Mouse (Mus musculus) gonadal fat pad, adult 2 months (tissue): Measurements from ENCODE around the gene Frmd5. TPM values are rescaled to one million over a fixed set of nuclear protein-coding genes. Genes with fewer than 3 reads are reported as not detected.
"Not testable (repeated sequence)": the region's sequence is repeated elsewhere in the genome, so short reads cannot be mapped to it uniquely, and the experiment has no call there.

Experiments
- DNase-seq: peaks from one replicate; pipeline ENCODE4 v3.0.0-alpha.2; 2012; ENCODE audit warnings: low read depth
- polyA plus RNA-seq: library from polyadenylated mRNA; depleted of rRNA; stranded (reverse); fragments of >200 nt; gene quantifications from 2 replicates; pipeline ENCODE4 v1.2.3, GENCODE M21; 2012

Frmd5 gene
- polyA plus RNA-seq, 1 experiment: 2.6 TPM

DNA sequence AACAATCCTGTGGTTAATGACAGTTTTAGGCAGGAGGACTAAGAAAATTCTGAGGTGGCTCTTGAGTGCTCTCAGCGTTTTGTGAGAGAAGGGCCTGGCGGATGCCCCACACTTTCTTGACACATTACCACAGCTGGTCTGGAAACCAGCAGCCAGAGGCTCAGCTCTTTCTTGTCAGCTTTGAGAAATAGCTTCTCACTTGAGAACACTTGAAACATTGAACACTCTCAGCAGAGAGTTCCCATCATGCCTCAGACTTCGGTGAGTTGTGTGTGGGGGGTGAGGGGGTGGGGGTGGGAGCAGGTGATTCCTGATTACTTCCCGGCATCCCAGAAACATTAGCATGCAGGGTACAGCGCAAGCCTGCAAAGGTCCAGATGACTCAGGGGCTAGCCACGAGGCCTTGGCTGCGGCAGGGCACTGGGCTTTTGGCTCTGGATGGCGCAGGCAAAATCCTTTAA, 231.1 kb downstream of the Frmd5 start:
- no peak for DNase-seq

DNA sequence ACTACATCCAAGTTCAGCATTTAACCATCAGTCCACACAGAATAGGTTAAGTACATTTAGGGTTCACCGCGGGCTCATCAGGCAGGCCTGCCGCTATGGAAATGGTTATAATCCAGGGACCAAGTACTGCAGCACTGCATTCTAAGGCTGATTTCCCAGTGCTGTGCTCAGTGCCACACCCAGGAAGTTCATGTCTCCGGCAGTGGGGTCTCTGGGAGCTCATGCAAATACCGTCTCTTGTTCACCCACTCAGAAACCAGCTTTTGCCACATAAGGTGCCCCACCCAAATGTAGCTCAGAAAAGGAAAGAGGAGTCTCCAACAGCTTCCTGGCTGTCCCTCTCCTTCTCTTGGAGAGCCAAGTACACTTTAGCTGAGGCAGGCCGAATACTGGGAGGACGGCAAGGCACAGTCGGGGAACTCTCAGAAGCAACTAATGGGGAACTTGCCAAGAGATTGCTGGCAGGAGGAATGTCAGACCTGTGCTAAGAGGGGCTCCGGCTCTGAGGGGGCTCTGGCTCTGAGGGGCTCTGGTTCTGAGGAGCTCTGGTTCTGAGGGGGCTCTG, 232.7 kb downstream of the Frmd5 start:
- no peak for DNase-seq

GRCm38 (mm10) chr2:121571780-121572179, 235.1 kb downstream of the Frmd5 start:
- no peak for DNase-seq

DNA sequence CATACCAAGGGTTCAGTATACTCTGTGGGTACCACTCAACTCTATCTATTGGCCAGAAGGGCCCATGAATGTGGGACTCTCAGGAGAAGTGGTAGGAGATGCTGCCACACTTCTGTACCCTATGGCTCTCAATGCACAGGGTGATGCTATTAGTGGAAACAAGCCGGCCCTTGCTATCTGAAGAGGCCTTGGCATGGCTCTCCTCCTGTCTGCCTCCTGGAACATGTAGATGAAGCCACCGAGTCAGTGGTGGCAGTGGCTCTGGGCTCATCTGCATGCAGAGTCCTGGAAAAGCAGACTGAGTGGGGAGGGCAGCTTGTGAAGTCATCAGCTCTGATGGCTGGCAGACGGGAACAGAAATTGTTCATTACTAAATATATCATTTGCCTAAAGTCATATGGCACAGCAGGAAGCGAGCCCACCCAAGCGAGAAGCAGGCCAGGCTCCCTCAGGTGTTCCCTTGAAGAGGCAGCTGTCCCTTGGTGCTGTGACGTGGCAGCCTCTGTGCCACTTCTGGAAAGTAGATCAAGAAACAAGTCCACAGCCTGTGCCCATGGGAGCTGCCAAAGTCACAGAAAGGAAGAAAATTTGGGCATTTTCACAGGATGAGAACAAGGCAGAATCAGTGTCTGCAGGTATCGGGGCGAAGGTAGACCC, 235.8 kb downstream of the Frmd5 start:
- DNase-seq: no peak

DNA sequence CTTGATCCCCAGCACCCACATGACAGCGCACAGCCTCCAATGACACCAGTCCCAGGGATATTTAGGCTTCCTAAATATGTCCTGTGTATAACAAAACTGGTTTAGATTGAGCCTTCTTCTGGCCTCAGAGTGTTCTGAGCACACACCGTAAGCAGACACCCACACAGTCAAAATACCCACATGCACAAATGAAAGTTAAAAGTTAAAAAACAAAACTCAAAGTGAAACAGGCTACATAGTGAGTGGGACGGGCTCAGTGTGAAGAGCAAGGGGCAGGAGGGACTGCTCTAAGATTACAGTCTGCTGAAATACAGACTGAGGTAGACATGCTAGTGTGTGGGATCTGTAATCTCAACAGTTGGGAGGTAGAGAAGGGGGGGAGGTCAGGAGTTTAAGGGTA, 236.8 kb downstream of the Frmd5 start:
- no peak for DNase-seq

DNA sequence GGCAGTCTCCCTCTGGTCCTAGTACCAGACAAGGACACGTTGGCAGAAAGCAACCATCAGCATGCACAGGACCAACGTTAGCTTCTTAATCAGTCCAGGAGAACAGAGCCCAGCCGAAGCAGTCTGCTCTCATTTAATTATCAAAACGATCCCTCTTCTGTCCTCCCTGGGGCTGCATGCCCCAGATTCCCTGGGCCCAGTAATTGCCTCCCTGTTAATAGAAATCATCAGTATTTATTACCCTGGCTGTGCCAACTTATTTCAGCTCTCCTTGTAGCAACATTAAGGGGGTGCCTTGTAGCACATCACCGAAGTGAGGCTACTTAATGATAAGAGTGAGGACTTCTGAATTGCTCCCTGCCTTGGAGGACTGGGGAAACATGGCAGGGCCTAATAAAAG, 241.0 kb downstream of the Frmd5 start:
- DNase-seq: no peak

- no peak for DNase-seq
Observed at GRCm38 (mm10) chr2:121563117-121563516, 243.8 kb downstream of the Frmd5 start.

DNA sequence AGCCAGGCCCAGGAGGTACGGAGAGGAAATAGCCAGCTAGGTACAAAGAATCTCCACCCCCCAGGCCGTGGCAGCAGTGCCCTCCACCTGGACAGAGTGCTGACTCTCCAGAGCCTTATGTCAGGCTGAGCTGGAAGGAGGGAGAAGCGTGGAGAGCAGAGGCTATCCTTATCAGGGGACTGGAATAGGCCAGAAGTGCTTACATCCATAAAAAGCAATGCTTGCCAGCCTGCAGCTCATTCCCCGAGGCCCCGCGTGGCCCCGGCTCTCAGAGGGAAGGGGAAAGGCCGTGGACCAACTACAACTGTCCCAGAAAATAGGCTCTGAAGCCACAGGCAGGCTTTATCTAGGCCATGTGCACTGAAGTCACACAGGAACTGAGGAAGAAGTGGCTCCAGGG, 255.6 kb downstream of the Frmd5 start:
- DNase-seq: no peak

GRCm38 (mm10) chr2:121549630-121550029, 257.3 kb downstream of the Frmd5 start:
- no peak for DNase-seq

- DNase-seq: no peak
Observed at GRCm38 (mm10) chr2:121544829-121545228, 262.1 kb downstream of the Frmd5 start.

GRCm38 (mm10) chr2:121525056-121525455, 281.8 kb downstream of the Frmd5 start:
- no peak for DNase-seq

- DNase-seq: not testable (repeated sequence)
Observed at GRCm38 (mm10) chr2:121522830-121523229, 284.1 kb downstream of the Frmd5 start.

DNA sequence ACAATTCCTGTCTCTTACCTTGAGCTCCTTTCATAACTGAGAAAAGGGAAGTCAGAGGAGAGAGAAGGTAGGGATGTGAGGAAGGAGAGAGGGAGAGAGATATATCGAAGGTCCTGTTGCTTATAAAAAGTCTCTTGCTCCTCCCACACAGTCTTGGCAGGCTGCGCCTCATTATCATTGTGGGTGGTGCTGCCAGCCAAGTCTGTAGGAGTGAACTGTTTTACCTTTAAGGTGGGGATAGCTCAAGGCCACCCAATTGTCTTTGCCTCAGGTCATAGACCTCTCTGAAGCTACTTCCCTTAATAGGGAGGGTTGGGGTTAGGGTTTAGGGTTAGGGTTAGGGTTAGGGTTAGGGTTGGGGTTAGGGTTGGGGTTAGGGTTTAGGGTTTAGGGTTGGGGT, 284.9 kb downstream of the Frmd5 start:
- no peak for DNase-seq

DNA sequence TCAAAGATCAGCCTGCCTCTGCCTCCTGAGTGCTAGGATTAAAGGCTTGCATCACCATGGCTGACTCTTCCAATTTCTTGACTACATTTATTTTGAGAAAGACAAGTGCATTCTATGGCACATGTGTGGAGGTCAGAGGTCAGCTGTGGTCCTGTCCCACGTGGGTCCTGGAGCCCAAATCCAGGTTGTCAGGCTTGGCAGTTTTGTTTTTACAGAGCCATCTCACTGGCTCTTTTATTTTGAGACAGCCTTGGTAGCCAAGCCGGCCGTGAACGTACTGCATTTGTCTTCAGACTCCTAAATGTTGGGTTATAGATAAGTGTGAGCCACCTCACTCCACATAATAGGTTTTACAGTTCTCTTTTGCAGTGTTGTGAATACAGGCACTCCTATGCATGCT, 288.2 kb downstream of the Frmd5 start:
- not testable (repeated sequence) for DNase-seq

DNA sequence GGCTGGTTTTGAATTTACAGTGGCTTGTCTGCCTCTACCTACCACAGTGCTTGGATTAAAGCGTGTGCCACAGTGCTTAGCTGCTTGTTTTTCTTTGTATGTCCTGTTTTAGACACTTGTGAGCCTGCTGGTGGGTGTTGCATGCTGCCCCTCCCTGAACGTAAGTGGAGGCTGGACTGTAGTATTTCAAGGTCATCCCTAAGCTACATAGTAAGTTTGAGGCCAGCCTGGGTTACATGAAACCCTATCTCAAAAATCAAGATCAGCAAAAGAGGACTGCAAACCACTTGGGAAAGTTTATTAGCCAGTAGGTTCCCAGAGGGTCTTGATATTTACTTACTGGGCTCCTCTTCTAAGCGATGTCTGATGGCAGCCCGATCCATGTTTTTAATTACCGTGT, 288.8 kb downstream of the Frmd5 start:
- no peak for DNase-seq

DNA sequence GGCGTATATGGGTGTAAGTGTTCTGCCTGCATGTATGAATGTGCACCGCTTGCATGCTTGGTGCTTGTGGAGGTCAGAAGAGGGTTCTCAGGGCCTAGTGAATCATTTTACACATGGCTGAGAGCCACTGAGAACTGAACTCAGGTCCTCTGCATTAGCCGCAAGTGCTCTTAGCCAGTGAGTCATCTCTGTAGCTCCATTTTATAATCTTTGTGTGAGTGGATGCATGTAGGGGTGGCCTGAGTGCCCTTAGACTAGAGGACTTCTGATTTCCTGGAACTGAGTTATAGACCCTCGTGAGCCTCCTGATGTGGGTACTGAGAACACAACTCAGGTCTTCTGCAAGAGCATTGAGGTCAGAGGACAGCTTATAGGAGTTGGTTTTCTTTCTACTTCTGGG, 292.7 kb downstream of the Frmd5 start:
- DNase-seq: no peak

- DNase-seq: not testable (repeated sequence)
Observed at GRCm38 (mm10) chr2:121512991-121513765, 293.7 kb downstream of the Frmd5 start.

DNA sequence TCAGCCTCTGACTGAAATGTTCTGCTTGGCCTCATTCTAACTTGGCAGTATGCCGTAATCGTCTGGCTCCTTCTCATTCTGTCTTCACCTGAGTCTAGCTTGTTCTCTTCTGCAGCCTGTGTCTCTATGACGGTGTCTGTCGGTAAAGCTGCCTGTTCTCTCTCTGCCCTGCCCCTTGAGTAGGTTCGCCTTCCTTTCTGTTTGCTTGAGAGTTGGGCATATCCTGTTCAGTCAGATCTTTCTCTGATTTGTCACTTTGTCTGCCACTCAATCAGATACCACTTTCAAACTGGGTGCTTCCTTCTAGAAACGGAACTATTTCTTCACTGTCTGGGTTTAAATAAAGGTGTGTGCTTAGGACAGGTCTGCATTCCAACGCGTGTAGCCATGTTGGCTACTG, 295.5 kb downstream of the Frmd5 start:
- no peak for DNase-seq

- no peak for DNase-seq
Observed at GRCm38 (mm10) chr2:121509584-121509983, 297.3 kb downstream of the Frmd5 start.

DNA sequence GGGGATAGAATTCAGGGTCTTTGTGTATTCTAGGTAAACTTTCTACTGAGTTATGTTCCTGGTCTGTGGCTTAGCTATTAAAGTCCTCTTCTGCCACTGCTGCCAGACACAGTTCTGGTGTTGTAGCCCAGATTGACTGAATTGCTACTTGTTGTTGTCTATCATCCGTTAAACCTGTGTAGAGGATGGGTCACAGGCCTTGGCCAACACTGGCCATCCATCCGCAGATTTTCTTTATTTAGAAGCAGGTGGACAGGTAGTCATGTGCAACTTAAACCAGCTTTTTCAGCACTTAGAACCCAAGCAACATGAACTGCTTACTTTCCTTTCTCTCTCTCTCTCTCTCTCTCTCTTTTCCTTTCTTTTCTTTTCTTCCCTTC, 298.9 kb downstream of the Frmd5 start:
- no peak for DNase-seq

- no peak for DNase-seq
Observed at GRCm38 (mm10) chr2:121507173-121507950, 299.5 kb downstream of the Frmd5 start.
